Mouse (Mus musculus) embryo, embryonic 9.5 days (tissue): ENCODE measurements around the gene Phkb.

ENCODE experiments used
- DNase-seq: peaks from one replicate; pipeline ENCODE4 v3.0.0-alpha.2; 2017; ENCODE audit errors: extremely low spot score

Phkb gene

GRCm38 (mm10) chr8:85944820-85945219 lies 104.1 kb downstream of the Phkb start:
- no peak for DNase-seq

DNA sequence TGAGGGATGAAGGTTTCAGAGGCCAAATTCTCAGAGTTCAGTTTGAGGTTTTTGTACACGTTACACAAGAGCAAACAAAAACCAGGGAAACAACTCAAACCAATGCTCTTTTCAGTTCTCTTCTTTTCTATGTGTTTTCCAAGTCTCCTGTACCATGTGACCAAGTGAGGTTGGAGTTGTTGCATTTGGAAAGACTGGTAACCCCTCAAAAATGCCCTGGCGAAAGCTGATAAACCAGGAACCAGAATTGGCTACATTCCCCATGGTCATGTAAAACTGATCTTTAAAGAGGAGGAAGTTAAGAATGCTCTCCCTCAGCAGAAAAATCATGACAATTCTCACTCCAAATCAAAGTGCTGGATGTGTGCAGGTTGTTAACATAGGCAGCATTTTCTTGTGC lies 117.6 kb downstream of the Phkb start:
- no peak for DNase-seq

- no peak for DNase-seq
Measured at GRCm38 (mm10) chr8:85959880-85960279, 119.1 kb downstream of the Phkb start.

DNA sequence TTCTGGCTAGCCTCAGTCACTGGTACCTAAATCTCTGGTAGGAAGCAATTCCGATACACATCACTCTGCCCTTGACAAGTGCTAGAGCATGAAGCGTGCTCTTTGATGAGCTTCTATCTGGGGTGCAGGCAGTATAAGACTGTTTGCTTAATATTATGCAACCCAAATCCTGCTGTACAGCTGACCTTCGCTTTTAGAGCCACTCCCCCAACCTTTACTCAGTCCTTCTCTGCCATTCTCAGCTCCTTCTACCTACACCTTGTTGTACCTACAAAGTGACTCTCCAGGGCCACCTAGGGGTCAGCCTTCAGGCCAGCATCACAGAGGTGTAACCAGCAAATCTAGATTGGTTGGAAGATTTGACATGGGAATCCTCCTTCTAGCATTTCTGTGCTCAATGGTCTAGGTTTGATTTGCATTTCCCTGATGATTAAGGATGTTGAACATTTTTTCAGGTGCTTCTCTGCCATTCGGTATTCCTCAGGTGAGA lies 136.9 kb downstream of the Phkb start:
- DNase-seq, result no peak

DNA sequence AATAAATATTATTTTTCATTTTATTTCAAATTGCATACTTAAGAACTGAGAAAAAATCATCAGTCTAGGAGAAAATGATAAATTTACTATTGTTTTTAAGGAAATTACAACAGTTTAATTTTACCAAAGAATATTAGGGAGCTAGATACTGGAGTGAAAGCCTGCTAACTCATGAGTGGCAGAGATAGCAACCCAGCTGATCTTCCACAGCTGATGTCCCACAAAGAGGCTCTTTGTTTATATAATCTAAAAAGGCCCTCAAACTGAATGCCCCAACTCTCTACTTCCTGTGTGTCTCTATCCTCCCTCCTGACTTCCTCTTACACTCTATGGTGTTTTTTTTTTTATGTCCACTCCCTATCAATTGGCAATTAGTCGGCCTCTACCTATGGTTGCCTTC lies 152.2 kb downstream of the Phkb start:
- no peak for DNase-seq

DNA sequence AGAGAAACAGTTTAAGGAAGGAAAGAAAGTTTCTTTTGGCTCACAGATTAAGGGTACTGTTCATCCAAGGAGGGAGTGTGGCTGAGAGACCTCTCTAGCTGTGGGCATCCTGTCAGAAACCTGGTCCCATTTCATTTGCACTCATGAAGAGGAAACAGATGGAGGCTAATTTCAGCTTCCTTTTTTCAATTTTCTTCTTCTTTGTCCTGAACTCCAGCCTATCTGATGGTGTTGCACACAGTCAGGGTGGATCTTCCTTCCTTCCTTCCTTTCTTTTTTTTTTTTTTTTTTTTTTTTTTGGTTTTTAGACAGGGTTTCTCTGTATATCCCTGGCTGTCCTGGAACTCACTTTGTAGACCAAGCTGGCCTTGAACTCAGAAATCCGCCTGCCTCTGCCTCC lies 152.9 kb downstream of the Phkb start:
- DNase-seq, result no peak

- no peak for DNase-seq
Measured at GRCm38 (mm10) chr8:85995971-85996370, 155.2 kb downstream of the Phkb start.

GRCm38 (mm10) chr8:86006485-86006884 lies 165.7 kb downstream of the Phkb start:
- no peak for DNase-seq

GRCm38 (mm10) chr8:86016806-86017205 lies 176.0 kb downstream of the Phkb start:
- DNase-seq, result no peak

GRCm38 (mm10) chr8:86028646-86029312 lies 188.0 kb downstream of the Phkb start:
- DNase-seq, result no peak

- DNase-seq, result no peak
Measured at GRCm38 (mm10) chr8:86029451-86029850, 188.7 kb downstream of the Phkb start.

- DNase-seq, result no peak
Measured at GRCm38 (mm10) chr8:86034662-86035365, 194.1 kb downstream of the Phkb start.

GRCm38 (mm10) chr8:86035371-86035770 lies 194.6 kb downstream of the Phkb start:
- DNase-seq, result no peak

DNA sequence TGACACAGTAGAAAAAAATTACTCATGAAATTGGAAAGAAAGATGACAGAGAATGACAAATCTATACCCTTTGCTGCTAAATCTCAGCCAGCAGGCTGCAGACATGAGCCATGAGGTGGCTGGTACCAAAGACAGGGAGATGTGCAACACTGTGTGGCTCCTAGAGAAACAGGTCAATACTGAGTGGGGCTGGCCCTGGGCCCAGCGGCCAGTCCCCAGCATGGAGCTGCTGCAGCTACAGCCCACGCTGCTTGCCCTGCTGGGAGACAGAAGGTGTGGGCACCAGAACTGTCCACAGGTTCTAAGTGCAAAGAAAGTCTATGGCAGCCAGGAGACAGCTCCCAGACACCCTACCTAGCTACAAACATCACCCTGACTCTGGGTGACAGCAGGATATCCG lies 197.7 kb downstream of the Phkb start:
- DNase-seq, result no peak

DNA sequence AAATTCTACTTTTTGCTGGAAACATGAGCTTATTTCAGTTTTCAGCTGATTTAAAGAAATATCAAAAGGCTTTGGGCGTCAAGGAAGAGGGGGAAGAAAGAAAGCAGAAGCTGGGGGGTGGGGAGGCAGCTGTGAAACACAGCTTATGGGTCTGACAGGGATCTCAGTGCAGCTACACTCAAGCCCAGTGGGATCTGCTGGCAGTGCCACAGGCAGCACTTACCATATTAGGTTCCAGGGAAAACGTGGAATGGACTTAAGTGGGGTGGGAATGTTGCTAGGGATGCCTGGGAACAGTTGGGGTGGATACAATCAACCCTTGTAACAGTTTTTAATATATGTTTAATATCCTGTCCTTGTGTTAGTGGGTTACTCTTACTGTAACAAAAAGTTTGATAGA lies 201.3 kb downstream of the Phkb start:
- DNase-seq, result peak; percentile 7

- no peak for DNase-seq
Measured at GRCm38 (mm10) chr8:86050882-86051281, 210.1 kb downstream of the Phkb start.

DNA sequence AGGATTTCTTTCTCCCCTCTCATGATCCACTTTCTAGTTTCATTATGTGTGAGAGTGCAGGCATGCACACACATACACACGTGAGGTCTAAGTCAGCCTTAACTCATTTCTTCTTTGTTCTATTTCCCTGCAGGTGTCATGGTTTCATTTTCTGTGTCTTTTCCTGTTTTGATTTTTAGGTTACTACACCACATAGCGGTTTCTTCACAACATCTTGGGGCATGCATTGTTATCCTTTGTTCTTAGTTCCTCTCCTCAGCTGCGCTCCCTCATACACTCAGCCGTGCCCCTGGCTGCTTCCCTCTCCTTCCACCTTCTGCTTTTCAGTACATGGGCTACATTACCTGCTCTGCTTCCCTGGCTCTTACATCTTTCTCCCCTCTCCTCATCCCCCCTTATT lies 211.2 kb downstream of the Phkb start:
- no peak for DNase-seq

GRCm38 (mm10) chr8:86058618-86059017 lies 217.9 kb downstream of the Phkb start:
- no peak for DNase-seq

DNA sequence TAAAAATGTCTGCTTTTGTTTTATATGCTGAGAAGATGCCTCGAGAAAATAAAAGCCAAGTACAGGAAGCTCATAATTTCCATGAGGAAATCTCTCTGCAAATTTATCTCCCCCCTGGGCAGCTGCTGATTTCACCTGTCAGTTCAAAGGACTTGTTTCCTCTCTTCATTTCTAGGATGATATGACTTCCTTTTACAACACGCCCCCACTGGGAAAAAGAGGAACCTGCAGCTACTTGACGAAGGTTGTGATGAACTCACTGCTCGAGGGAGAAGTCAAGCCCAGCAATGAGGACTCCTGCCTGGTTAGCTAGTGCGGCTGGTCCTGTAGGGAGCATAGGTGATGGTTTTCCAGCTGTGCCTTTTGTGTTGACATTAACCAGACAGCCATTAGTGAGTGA lies 218.4 kb downstream of the Phkb start:
- DNase-seq, result no peak

GRCm38 (mm10) chr8:86063411-86063810 lies 222.7 kb downstream of the Phkb start:
- no peak for DNase-seq

DNA sequence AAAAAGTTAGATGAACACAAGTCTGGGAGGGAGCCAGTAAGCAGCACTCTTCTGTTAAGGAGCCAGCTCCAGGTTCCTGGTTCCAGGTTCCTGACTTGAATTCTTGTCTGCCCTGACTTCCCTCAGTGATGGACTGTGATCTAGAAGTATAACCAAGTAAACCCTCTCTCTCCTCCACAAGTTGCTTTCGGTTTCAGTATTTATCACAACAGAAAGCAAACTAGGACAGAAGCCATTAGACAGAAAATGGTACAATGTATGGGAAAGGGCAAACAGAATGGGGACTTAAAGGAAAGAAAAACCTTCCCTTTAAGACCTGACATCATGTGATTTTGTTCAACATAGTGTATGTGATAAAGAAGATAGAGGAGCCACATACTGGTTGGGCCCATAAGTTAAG lies 238.7 kb downstream of the Phkb start:
- DNase-seq, result no peak

- DNase-seq, result no peak
Measured at GRCm38 (mm10) chr8:86083346-86083745, 242.6 kb downstream of the Phkb start.

GRCm38 (mm10) chr8:86086791-86087190 lies 246.0 kb downstream of the Phkb start:
- DNase-seq, result no peak
